ENCODE assay signal across 8 mouse cellular contexts in the genomic region with DNA sequence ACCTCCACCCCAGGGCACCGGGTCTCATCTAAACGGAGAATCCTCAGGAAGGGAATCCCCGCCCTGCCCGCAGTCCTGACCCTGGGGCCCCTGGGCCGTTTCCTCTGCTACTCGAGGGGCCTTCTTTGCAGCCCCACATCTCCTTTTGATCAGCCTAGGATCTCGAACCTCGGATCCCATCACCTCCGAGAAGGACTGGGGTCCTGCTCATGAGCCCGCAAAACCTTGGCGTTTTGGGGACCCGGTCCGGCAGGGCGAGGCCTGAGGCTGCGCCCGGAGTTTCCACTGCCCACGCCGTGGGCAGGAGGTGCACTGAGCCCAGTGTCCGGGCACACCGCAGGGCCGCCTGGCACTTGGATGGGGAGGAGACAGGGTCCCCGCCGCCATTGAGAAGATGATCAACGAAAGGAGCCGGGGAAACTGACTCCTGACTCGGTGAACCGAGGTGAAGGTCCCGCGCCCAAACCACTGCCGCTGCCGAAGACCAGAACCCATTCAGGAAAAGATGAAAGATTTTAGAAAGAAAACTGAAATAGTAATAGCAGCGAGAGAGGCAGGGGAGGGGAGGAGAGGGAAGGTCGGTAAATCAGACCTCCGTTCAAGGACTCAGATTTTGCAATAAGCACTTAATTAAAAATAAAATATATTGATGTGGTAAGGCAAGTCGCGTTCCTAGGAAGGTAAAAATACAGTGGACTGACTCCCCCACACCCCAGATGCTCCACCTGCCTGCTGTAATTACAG.
DNase-seq lines count a peak whose midpoint lies in the region; ATAC-seq and TF ChIP-seq lines count a peak whose summit lies in the region.

No protein-coding gene starts in this region.

- 2% methylated on average over 36 of the region's 36 CpGs for WGBS in kidney, embryonic 15.5 days
- WGBS in hindbrain, embryonic 13.5 days, result 2% methylated on average over 36 of the region's 36 CpGs
- WGBS in lung, embryonic 15.5 days, result 3% methylated on average over 36 of the region's 36 CpGs
- 10% methylated on average over 36 of the region's 36 CpGs for WGBS in stomach, postnatal 0 days

- no peaks in the 10 kb centered on the region for H3K36me3 ChIP-seq in kidney, embryonic 15.5 days
- H3K36me3 ChIP-seq in hindbrain, embryonic 13.5 days, result no peaks in the 10 kb centered on the region
- no peaks in the 10 kb centered on the region for H3K36me3 ChIP-seq in lung, embryonic 15.5 days
- no peaks in the 10 kb centered on the region for H3K36me3 ChIP-seq in stomach, postnatal 0 days (ENCODE audit: control insufficient read depth, insufficient read depth, low read length)

- no peak for TF ChIP-seq CTCF in cortical plate, adult 2 months (IDR thresholded peaks at IDR 0.05; ENCODE audit: extremely low read depth, insufficient read depth, low read length)
- TF ChIP-seq CTCF in stomach, postnatal 0 days (IDR thresholded peaks at IDR 0.05; ENCODE audit: low read depth), result no peak

- TF ChIP-seq EP300 in stomach, postnatal 0 days (optimal IDR thresholded peaks at IDR 0.05), result no peak

- peaks cover 28% of the 10 kb centered on the region for H3K27me3 ChIP-seq in kidney, embryonic 15.5 days
- peaks cover 12% of the 10 kb centered on the region; the same call in 1 of the 2 replicates for H3K27me3 ChIP-seq in hindbrain, embryonic 13.5 days
- peaks cover 23% of the 10 kb centered on the region for H3K27me3 ChIP-seq in lung, embryonic 15.5 days
- H3K27me3 ChIP-seq in stomach, postnatal 0 days (ENCODE audit: control insufficient read depth, insufficient read depth, low read length), result no peaks in the 10 kb centered on the region

- peak overlapping the region; percentile 41 for H3K9ac ChIP-seq in kidney, embryonic 15.5 days
- H3K9ac ChIP-seq in hindbrain, embryonic 13.5 days, result peak overlapping the region; percentile 75
- 0 out of 2 replicates have a peak overlapping the region, but pooled peaks have one; percentile 14 for H3K9ac ChIP-seq in lung, embryonic 15.5 days
- peak overlapping the region; percentile 43 for H3K9ac ChIP-seq in stomach, postnatal 0 days (ENCODE audit: low read length)

- H3K9me3 ChIP-seq in kidney, embryonic 15.5 days (replicated peaks), result no peaks in the 10 kb centered on the region
- no peaks in the 10 kb centered on the region for H3K9me3 ChIP-seq in hindbrain, embryonic 13.5 days
- H3K9me3 ChIP-seq in lung, embryonic 15.5 days, result no peaks in the 10 kb centered on the region
- H3K9me3 ChIP-seq in stomach, postnatal 0 days (ENCODE audit: control insufficient read depth, low read length), result no peaks in the 10 kb centered on the region

- ATAC-seq in kidney, embryonic 15.5 days (replicated peaks; ENCODE audit: low FRiP score), result 0 out of 2 replicates have a peak, but pooled peaks have one; percentile 10
- peak; percentile 25; the same call in 1 of the 2 replicates for ATAC-seq in hindbrain, embryonic 13.5 days (ENCODE audit: low FRiP score)
- no peak for ATAC-seq in lung, embryonic 15.5 days (ENCODE audit: borderline replicate concordance, extremely low read depth, low FRiP score, low TSS enrichment)
- ATAC-seq in stomach, postnatal 0 days (ENCODE audit: low FRiP score, low TSS enrichment), result no peak

- TF ChIP-seq POLR2A in cortical plate, adult 2 months (IDR thresholded peaks at IDR 0.05; ENCODE audit: extremely low read depth, insufficient read depth, low read length), result no peak

- no peak for DNase-seq in kidney, postnatal 25 days
- DNase-seq in stomach, postnatal 0 days (ENCODE audit: low spot score), result peak; percentile 17
- DNase-seq in urinary bladder, postnatal 14 days (ENCODE audit: low spot score), result no peak
- DNase-seq in urinary bladder, adult 2 months (ENCODE audit: low spot score), result no peak

- H3K4me1 ChIP-seq in kidney, embryonic 15.5 days, result peaks cover 20% of the 10 kb centered on the region
- no peaks in the 10 kb centered on the region; the same call in 1 of the 2 replicates for H3K4me1 ChIP-seq in cortical plate, adult 2 months (ENCODE audit: control insufficient read depth, insufficient read depth, low read length)
- peaks cover 27% of the 10 kb centered on the region for H3K4me1 ChIP-seq in hindbrain, embryonic 13.5 days (replicated peaks)
- H3K4me1 ChIP-seq in lung, embryonic 15.5 days, result peaks cover 16% of the 10 kb centered on the region
- H3K4me1 ChIP-seq in stomach, postnatal 0 days (replicated peaks; ENCODE audit: control insufficient read depth, insufficient read depth), result no peaks in the 10 kb centered on the region

- peak overlapping the region; percentile 41 for H3K4me3 ChIP-seq in kidney, embryonic 15.5 days (replicated peaks)
- peak overlapping the region; percentile 5; the same call in 1 of the 2 replicates for H3K4me3 ChIP-seq in cortical plate, adult 2 months (ENCODE audit: insufficient read depth, low read length)
- H3K4me3 ChIP-seq in hindbrain, embryonic 13.5 days, result peak overlapping the region; percentile 41
- peak overlapping the region; percentile 33 for H3K4me3 ChIP-seq in lung, embryonic 15.5 days
- H3K4me3 ChIP-seq in stomach, postnatal 0 days (ENCODE audit: low read depth, low read length), result peak overlapping the region; percentile 34

- no peak overlapping the region for H3K27ac ChIP-seq in kidney, embryonic 15.5 days
- H3K27ac ChIP-seq in cortical plate, adult 2 months (ENCODE audit: insufficient read depth, low read length), result no peak overlapping the region
- H3K27ac ChIP-seq in hindbrain, embryonic 13.5 days, result peak overlapping the region; percentile 88
- H3K27ac ChIP-seq in lung, embryonic 15.5 days, result no peak overlapping the region
- no peak overlapping the region for H3K27ac ChIP-seq in stomach, postnatal 0 days (replicated peaks)

- H3K4me2 ChIP-seq in kidney, embryonic 15.5 days, result peak overlapping the region; percentile 80
- H3K4me2 ChIP-seq in hindbrain, embryonic 13.5 days, result peak overlapping the region; percentile 62
- H3K4me2 ChIP-seq in lung, embryonic 15.5 days, result peak overlapping the region; percentile 69
- peak overlapping the region; percentile 59 for H3K4me2 ChIP-seq in stomach, postnatal 0 days (replicated peaks; ENCODE audit: low read depth)

Comparison
In these comparisons a context has a peak if more than half of its experiments do, and no peak if none do; other contexts are left out.
1. ATAC-seq: peak in kidney, embryonic 15.5 days (single experiment) and hindbrain, embryonic 13.5 days (single experiment); none in lung, embryonic 15.5 days (single experiment) and stomach, postnatal 0 days (single experiment).
2. H3K9ac ChIP-seq: peak in every context shown above with its lines; median percentile 75 in hindbrain, embryonic 13.5 days; 43 in stomach, postnatal 0 days; 41 in kidney, embryonic 15.5 days; 14 in lung, embryonic 15.5 days.
3. Peak in every context shown above with its lines, with median percentiles within 50 percentile points of each other: H3K4me2 ChIP-seq and H3K4me3 ChIP-seq.